Mouse (Mus musculus): ENCODE data around the gene Tmem14a.

DNA sequence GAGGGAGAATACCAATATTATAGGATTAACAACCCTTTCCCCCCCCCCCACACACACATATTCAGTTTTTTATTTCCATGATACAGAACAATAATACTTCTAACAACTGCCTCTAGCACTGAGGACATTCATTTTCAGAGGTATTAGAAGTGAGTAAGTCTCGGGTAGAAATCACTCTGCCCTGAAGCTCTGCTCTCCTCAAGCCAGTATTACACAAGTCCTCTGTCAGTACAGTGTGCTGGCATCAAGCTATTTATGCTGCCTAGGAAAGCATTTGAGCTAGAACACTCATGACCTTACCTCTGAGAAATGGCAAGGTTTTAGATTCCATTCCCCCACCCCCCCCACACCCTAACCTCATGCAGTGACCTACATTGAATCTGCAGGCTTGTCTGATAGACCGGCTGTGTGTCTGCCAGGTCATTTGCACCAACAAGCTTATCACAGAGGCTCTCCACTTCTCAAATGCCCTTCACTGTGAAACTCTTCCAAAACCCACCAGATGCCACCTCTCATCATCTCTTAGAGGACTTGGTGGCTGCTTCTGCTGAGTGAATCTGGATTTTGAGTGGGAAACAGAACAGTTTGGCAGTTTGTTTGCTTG, 56.2 kb downstream of the Tmem14a start:
- TF ChIP-seq POLR2AphosphoS2 (IDR thresholded peaks at IDR 0.05; ENCODE audit: low read depth, low read length) (no peak), CTCF (conservative IDR thresholded peaks at IDR 0.05 in 1 of 2, IDR thresholded peaks at IDR 0.05 in 1 of 2; ENCODE audit: low read depth in 2 of 2, low read length in 2 of 2) (no peak), HCFC1 (IDR thresholded peaks at IDR 0.05; ENCODE audit: low read depth, low read length) (no peak), POLR2A (IDR thresholded peaks at IDR 0.05; ENCODE audit: low read depth, low read length) (no peak), EP300 (IDR thresholded peaks at IDR 0.05; ENCODE audit: low read length) (no peak)

All from CH12.LX (cell line).